Mouse (Mus musculus): ENCODE data around the gene Tmem219. TPM values are rescaled to one million over a fixed set of nuclear protein-coding genes. Genes with fewer than 3 reads are reported as not detected.

Gene Tmem219
- total and polyA plus RNA-seq, 3 experiments = 8.6 to 33.6 (median 12.0) TPM

- 75% methylated on average over 2 of the region's 2 CpGs for WGBS
- Histone ChIP-seq H3K79me2 (replicated peaks; ENCODE audit: control insufficient read depth, insufficient read depth, low read length) (no peaks in the 10 kb centered on the region), H3K36me3 (ENCODE audit: control insufficient read depth, insufficient read depth, low read length) (no peaks in the 10 kb centered on the region), H3K9ac (ENCODE audit: low read depth, low read length) (no peak overlapping the region), H3K4me3 (no peak overlapping the region), H3K27me3 (ENCODE audit: control insufficient read depth, insufficient read depth, low read length) (no peaks in the 10 kb centered on the region), H3K4me1 (ENCODE audit: control insufficient read depth, insufficient read depth, low read length) (peaks cover 2% of the 10 kb centered on the region), H3K27ac (no peak overlapping the region)
- no peak for DNase-seq
- no peak for TF ChIP-seq CTCF (IDR thresholded peaks at IDR 0.05)
- no peak for TF ChIP-seq POLR2A (IDR thresholded peaks at IDR 0.05; ENCODE audit: insufficient read depth, low read depth, low read length)
- TF ChIP-seq EP300 (IDR thresholded peaks at IDR 0.05; ENCODE audit: insufficient read depth, low read depth, low read length) = no peak
- intact Hi-C loops (cut with DNase I) = no loop called here
Measured at GRCm38 (mm10) chr7:126932652-126933051, 9.9 kb upstream of the Tmem219 start.

GRCm38 (mm10) chr7:126929046-126929445 lies 6.3 kb upstream of the Tmem219 start:
- intact Hi-C loops (cut with DNase I) = loop anchor here (2.0 to 5.0 kb wide), 2 partner anchors 42 to 68 kb away; partner anchors contain the start of gene Hirip3

GRCm38 (mm10) chr7:126928384-126929037 lies 5.8 kb upstream of the Tmem219 start, which contains the start of gene Kctd13:
Gene Kctd13 (plus strand): TSS chr7:126928879.
- TF ChIP-seq POLR2A (IDR thresholded peaks at IDR 0.05; ENCODE audit: insufficient read depth, low read depth, low read length) (peak; percentile 52), EP300 (IDR thresholded peaks at IDR 0.05; ENCODE audit: insufficient read depth, low read depth, low read length) (no peak)
- Histone ChIP-seq H3K4me3 (peak within 1 kb of the TSS; percentile 93), H3K9ac (ENCODE audit: low read depth, low read length) (peak within 1 kb of the TSS; percentile 94), H3K27ac (peak within 1 kb of the TSS; percentile 50), H3K36me3 (ENCODE audit: control insufficient read depth, insufficient read depth, low read length) (no peaks in the 10 kb centered on the region), H3K27me3 (ENCODE audit: control insufficient read depth, insufficient read depth, low read length) (no peaks in the 10 kb centered on the region), H3K79me2 (replicated peaks; ENCODE audit: control insufficient read depth, insufficient read depth, low read length) (no peaks in the 10 kb centered on the region), H3K4me1 (ENCODE audit: control insufficient read depth, insufficient read depth, low read length) (peaks cover 2% of the 10 kb centered on the region)
- 2% methylated on average over 55 of the region's 56 CpGs for WGBS
- DNase-seq = peak; percentile 96 to 97
- intact Hi-C loops (cut with DNase I) = loop anchor here (1.0 to 5.0 kb wide), 4 partner anchors 30 to 68 kb away; partner anchors contain the start of genes Cdiptos and Hirip3

More at GRCm38 (mm10) chr7:126929046-126929445, 6.3 kb upstream of the Tmem219 start:
- no peak for TF ChIP-seq EP300 (IDR thresholded peaks at IDR 0.05; ENCODE audit: insufficient read depth, low read depth, low read length)
- no peak for TF ChIP-seq CTCF (IDR thresholded peaks at IDR 0.05)
- TF ChIP-seq POLR2A (IDR thresholded peaks at IDR 0.05; ENCODE audit: insufficient read depth, low read depth, low read length) = no peak
- Histone ChIP-seq H3K36me3 (ENCODE audit: control insufficient read depth, insufficient read depth, low read length) (no peaks in the 10 kb centered on the region), H3K4me3 (peak overlapping the region; percentile 93), H3K4me1 (ENCODE audit: control insufficient read depth, insufficient read depth, low read length) (peaks cover 2% of the 10 kb centered on the region), H3K79me2 (replicated peaks; ENCODE audit: control insufficient read depth, insufficient read depth, low read length) (no peaks in the 10 kb centered on the region), H3K9ac (ENCODE audit: low read depth, low read length) (peak overlapping the region; percentile 94), H3K27ac (peak overlapping the region; percentile 45), H3K27me3 (ENCODE audit: control insufficient read depth, insufficient read depth, low read length) (no peaks in the 10 kb centered on the region)
- no peak for DNase-seq
- WGBS = under 1% methylated on average over 27 of the region's 27 CpGs

- H3K4me3 ChIP-seq = no peak overlapping the region
- TF ChIP-seq CTCF (IDR thresholded peaks at IDR 0.05) = no peak
- TF ChIP-seq EP300 (IDR thresholded peaks at IDR 0.05; ENCODE audit: insufficient read depth, low read depth, low read length) = no peak
- no peak for TF ChIP-seq POLR2A (IDR thresholded peaks at IDR 0.05; ENCODE audit: insufficient read depth, low read depth, low read length)
- 28% methylated on average over 3 of the region's 3 CpGs for WGBS
- H3K27ac ChIP-seq = no peak overlapping the region
- H3K79me2 ChIP-seq (replicated peaks; ENCODE audit: control insufficient read depth, insufficient read depth, low read length) = no peaks in the 10 kb centered on the region
- H3K36me3 ChIP-seq (ENCODE audit: control insufficient read depth, insufficient read depth, low read length) = no peaks in the 10 kb centered on the region
- no peaks in the 10 kb centered on the region for H3K27me3 ChIP-seq (ENCODE audit: control insufficient read depth, insufficient read depth, low read length)
- DNase-seq = no peak
- no peak overlapping the region for H3K9ac ChIP-seq (ENCODE audit: low read depth, low read length)
- intact Hi-C loops (cut with DNase I) = loop anchor here (5.0 kb wide), 1 partner anchor 39 kb away; no protein-coding TSS in a partner anchor
- H3K4me1 ChIP-seq (ENCODE audit: control insufficient read depth, insufficient read depth, low read length) = peaks cover 2% of the 10 kb centered on the region
Measured at GRCm38 (mm10) chr7:126926299-126926698, 3.6 kb upstream of the Tmem219 start.

- no peaks in the 10 kb centered on the region for H3K79me2 ChIP-seq (replicated peaks; ENCODE audit: control insufficient read depth, insufficient read depth, low read length)
- intact Hi-C loops (cut with DNase I) = no loop called here
- DNase-seq = no peak
Measured at GRCm38 (mm10) chr7:126923999-126924398, 1.3 kb upstream of the Tmem219 start.

GRCm38 (mm10) chr7:126921563-126921962 lies 1.2 kb downstream of the Tmem219 start:
- intact Hi-C loops (cut with DNase I) = no loop called here
- DNase-seq = no peak
- Histone ChIP-seq H3K4me1 (ENCODE audit: control insufficient read depth, insufficient read depth, low read length) (no peaks in the 10 kb centered on the region), H3K27me3 (ENCODE audit: control insufficient read depth, insufficient read depth, low read length) (no peaks in the 10 kb centered on the region), H3K4me3 (no peak overlapping the region), H3K27ac (no peak overlapping the region), H3K79me2 (replicated peaks; ENCODE audit: control insufficient read depth, insufficient read depth, low read length) (no peaks in the 10 kb centered on the region), H3K9ac (ENCODE audit: low read depth, low read length) (no peak overlapping the region), H3K36me3 (ENCODE audit: control insufficient read depth, insufficient read depth, low read length) (no peaks in the 10 kb centered on the region)
- TF ChIP-seq EP300 (IDR thresholded peaks at IDR 0.05; ENCODE audit: insufficient read depth, low read depth, low read length) = no peak
- TF ChIP-seq CTCF (IDR thresholded peaks at IDR 0.05) = no peak
- TF ChIP-seq POLR2A (IDR thresholded peaks at IDR 0.05; ENCODE audit: insufficient read depth, low read depth, low read length) = no peak
- whole genome bisulfite sequencing = 80% methylated on average over 2 of the region's 2 CpGs

More at GRCm38 (mm10) chr7:126923999-126924398, 1.3 kb upstream of the Tmem219 start:
- WGBS = 51% methylated on average over 5 of the region's 5 CpGs
- no peak overlapping the region for H3K27ac ChIP-seq
- H3K9ac ChIP-seq (ENCODE audit: low read depth, low read length) = no peak overlapping the region
- no peaks in the 10 kb centered on the region for H3K4me1 ChIP-seq (ENCODE audit: control insufficient read depth, insufficient read depth, low read length)
- H3K27me3 ChIP-seq (ENCODE audit: control insufficient read depth, insufficient read depth, low read length) = no peaks in the 10 kb centered on the region
- H3K36me3 ChIP-seq (ENCODE audit: control insufficient read depth, insufficient read depth, low read length) = no peaks in the 10 kb centered on the region
- H3K4me3 ChIP-seq = no peak overlapping the region
- TF ChIP-seq POLR2A (IDR thresholded peaks at IDR 0.05; ENCODE audit: insufficient read depth, low read depth, low read length) = no peak
- TF ChIP-seq CTCF (IDR thresholded peaks at IDR 0.05) = no peak
- TF ChIP-seq EP300 (IDR thresholded peaks at IDR 0.05; ENCODE audit: insufficient read depth, low read depth, low read length) = no peak

Measured in heart, adult 2 months (tissue).